27 mouse cellular contexts compared by ENCODE assay signal in genomic region chr13:54808067-54808466, GRCm38 (mm10). TPM values are rescaled to one million over a fixed set of nuclear protein-coding genes. Genes with fewer than 3 reads are reported as not detected.
A peak's percentile ranks its signal among the peaks of the same experiment; 100 is the strongest.
DNase-seq lines count a peak whose midpoint lies in the region; ATAC-seq and TF ChIP-seq lines count a peak whose summit lies in the region.
"Had no signal": no experiment of that assay in that cellular context is flagged by ENCODE, and none has a peak within 500 bp of the region (broad histone marks: within the 10 kb centered on the region; RNA-seq: fewer than 3 reads in every experiment).

No protein-coding gene starts in this region.

- H3K4me1 ChIP-seq in CH12.LX (ENCODE audit: control insufficient read depth in 1 of 2, insufficient read depth in 2 of 2), result no peaks in the 10 kb centered on the region
- H3K4me1 ChIP-seq: embryonic facial prominence, embryonic 12.5 days; forebrain, embryonic 15.5 days had no signal

- intact Hi-C loops in left cerebral cortex, adult 2 months (cut with DNase I), result loop anchor here (2.0 kb wide), 2 partner anchors 71 to 143 kb away; no protein-coding TSS in a partner anchor
- intact Hi-C loops in left cerebral cortex, postnatal 14 days (cut with DNase I), result loop anchor here (5.0 kb wide), 2 partner anchors 74 to 129 kb away; no protein-coding TSS in a partner anchor

- ATAC-seq in frontal cortex, adult (ENCODE audit: low TSS enrichment), result peak; percentile 51; the same call in 1 of the 2 replicates
- ATAC-seq: CD4-positive, CD25-positive, alpha-beta regulatory T cell, adult 4 months; forebrain, embryonic 13.5 days; forebrain, embryonic 15.5 days had no signal

- dilution Hi-C loops in CH12.LX (cut with MboI; ENCODE audit: extremely low pct_ligation_motif_present, extremely low pct_unique_long_range_greater_than_20kb, low sequenced_read_pairs), result no loop called here

- H3K27me3 ChIP-seq in CH12.LX (replicated peaks), result peaks cover 64% of the 10 kb centered on the region
- H3K27me3 ChIP-seq: forebrain, embryonic 15.5 days had no signal

- no peak for TF ChIP-seq CTCF in left cerebral cortex, adult 2 months (IDR thresholded peaks at IDR 0.05)
- TF ChIP-seq CTCF in CH12.LX (conservative IDR thresholded peaks at IDR 0.05 in 1 of 2, IDR thresholded peaks at IDR 0.05 in 1 of 2; ENCODE audit: low read depth in 2 of 2, low read length in 2 of 2), result no peak

- no peak overlapping the region for H3K9ac ChIP-seq in CH12.LX (ENCODE audit: insufficient read depth, low read depth)
- H3K9ac ChIP-seq: embryonic facial prominence, embryonic 12.5 days; forebrain, embryonic 13.5 days; forebrain, embryonic 15.5 days had no signal

- no peak for DNase-seq in frontal cortex, postnatal 14 days (ENCODE audit: low spot score in 2 of 2)
- no peak for DNase-seq in left cerebral cortex, adult 2 months (ENCODE audit: extremely low spot score in 1 of 2, low spot score in 2 of 2)
- DNase-seq in left cerebral cortex, postnatal 14 days (ENCODE audit: low spot score in 2 of 2), result no peak
- no peak for DNase-seq in CH12.LX (ENCODE audit: extremely low read depth)
- peak; percentile 39 for DNase-seq in telencephalon, adult 2 months (ENCODE audit: low read depth, low spot score)
- DNase-seq in heart, adult 9 months (ENCODE audit: low spot score in 2 of 2), result no peak
- DNase-seq: adrenal gland, adult 2 months; adrenal gland, postnatal 10 days; adrenal gland, postnatal 25 days; B cell, adult 2 months; cerebellum, adult 11-12 months; cerebellum, adult 2 months; cerebellum, adult 9-10 months; cerebellum, postnatal 10 days; cerebellum, postnatal 25 days had no signal

- H3K36me3 ChIP-seq in CH12.LX (replicated peaks in 1 of 2; ENCODE audit: control insufficient read depth in 1 of 2, insufficient read depth in 1 of 2, low read length in 1 of 2), result no peaks in the 10 kb centered on the region
- H3K36me3 ChIP-seq: embryonic facial prominence, embryonic 10.5 days; embryonic facial prominence, embryonic 12.5 days; forebrain, embryonic 15.5 days had no signal

- peak overlapping the region; percentile 12; the same call in 1 of the 2 replicates for H3K27ac ChIP-seq in left cerebral cortex, adult 2 months
- H3K27ac ChIP-seq in CH12.LX (ENCODE audit: insufficient read depth, low read depth), result no peak overlapping the region
- H3K27ac ChIP-seq: embryonic facial prominence, embryonic 10.5 days; embryonic facial prominence, embryonic 12.5 days; forebrain, embryonic 13.5 days; forebrain, embryonic 15.5 days had no signal

- no peak overlapping the region for H3K4me2 ChIP-seq in CH12.LX (ENCODE audit: insufficient read depth, low read depth, poor library complexity, severe bottlenecking)
- H3K4me2 ChIP-seq: embryonic facial prominence, embryonic 12.5 days; forebrain, embryonic 13.5 days; forebrain, embryonic 15.5 days had no signal

- no peak overlapping the region for H3K4me3 ChIP-seq in left cerebral cortex, adult 2 months
- H3K4me3 ChIP-seq in CH12.LX (replicated peaks in 1 of 3; ENCODE audit: low read depth in 2 of 3, low read length in 2 of 3, poor library complexity in 1 of 3), result no peak overlapping the region
- H3K4me3 ChIP-seq: embryonic facial prominence, embryonic 10.5 days; embryonic facial prominence, embryonic 12.5 days; forebrain, embryonic 13.5 days; forebrain, embryonic 15.5 days had no signal

- H3K9me3 ChIP-seq in CH12.LX (replicated peaks; ENCODE audit: low read length), result peaks cover 3% of the 10 kb centered on the region
- H3K9me3 ChIP-seq: embryonic facial prominence, embryonic 10.5 days; embryonic facial prominence, embryonic 12.5 days; forebrain, embryonic 13.5 days; forebrain, embryonic 15.5 days had no signal

- no peaks in the 10 kb centered on the region for H3K79me2 ChIP-seq in CH12.LX (replicated peaks; ENCODE audit: control insufficient read depth, extremely low read depth, insufficient read depth, poor library complexity, severe bottlenecking)

- TF ChIP-seq EP300 in CH12.LX (IDR thresholded peaks at IDR 0.05; ENCODE audit: low read length), result no peak

- no peak for TF ChIP-seq RAD21 in CH12.LX (IDR thresholded peaks at IDR 0.05; ENCODE audit: low read depth, low read length)

- no peak for TF ChIP-seq POLR2A in CH12.LX (IDR thresholded peaks at IDR 0.05; ENCODE audit: low read depth, low read length)

- in situ Hi-C loops in CH12.LX (cut with MboI; ENCODE audit: low pct_ligation_motif_present, low pct_unique_long_range_greater_than_20kb, low sequenced_read_pairs), result loop anchor here (5.0 kb wide), 1 partner anchor 149 kb away; no protein-coding TSS in a partner anchor

TF ChIP-seq in CH12.LX, 34 proteins besides CTCF, POLR2A, EP300 and RAD21:
- TF ChIP-seq NRF1 (IDR thresholded peaks at IDR 0.05; ENCODE audit: low read depth, low read length) (peak; percentile 39; the same call in 1 of the 2 replicates), NELFE (IDR thresholded peaks at IDR 0.05; ENCODE audit: low read depth, low read length) (no peak)

RNA-seq across cellular contexts. Expression of gene Tspan17, which starts 18.9 kb away (rescaled TPM):
- 10 to 100 TPM; 91.7 to 95.3 TPM for total RNA-seq in left cerebral cortex, adult 2 months (2021)
- total RNA-seq in left cerebral cortex, postnatal 14 days (2021), result 10 to 100 TPM; 58.2 to 63.1 TPM
- total RNA-seq in CH12.LX (2012; rRNA removed) (0.63 and 0.68 TPM in 2 replicates), CH12.LX (2014; rRNA removed) (0.19 TPM in 1 of 2 replicates, not detected in the other)
- polyA plus RNA-seq in CH12.LX (2012; ENCODE audit: insufficient read length, low read depth), result 0.61 and 0.91 TPM in 2 replicates

RNA-seq across cellular contexts. Expression of gene Eif4e1b, which starts 24.3 kb away (rescaled TPM):
- not detected for total RNA-seq in left cerebral cortex, adult 2 months (2021)
- not detected for total RNA-seq in left cerebral cortex, postnatal 14 days (2021)
- total RNA-seq in CH12.LX (2012; rRNA removed) (not detected in 2 replicates), CH12.LX (2014; rRNA removed) (not detected in 2 replicates)
- polyA plus RNA-seq in CH12.LX (2012; ENCODE audit: insufficient read length, low read depth), result not detected in 2 replicates
- total RNA-seq: adrenal gland, adult 2 months; adrenal gland, postnatal 25 days; adrenal gland, postnatal 4 days; MEL had no signal
- polyA plus RNA-seq: adrenal gland, adult 2 months; CD4-positive, CD25-positive, alpha-beta regulatory T cell, adult 4 months; cerebellum, adult 2 months; cortical plate, adult 2 months; embryonic facial prominence, embryonic 10.5 days; embryonic facial prominence, embryonic 12.5 days; embryonic facial prominence, embryonic 14.5 days; forebrain, embryonic 11.5 days; forebrain, embryonic 13.5 days; forebrain, embryonic 15.5 days had no signal

RNA-seq across cellular contexts. Expression of gene Sncb, which starts 41.7 kb away (rescaled TPM):
- 100 to 1,000 TPM; 869 to 881 TPM for total RNA-seq in left cerebral cortex, adult 2 months (2021)
- 100 to 1,000 TPM; 873 to 922 TPM for total RNA-seq in left cerebral cortex, postnatal 14 days (2021)
- total RNA-seq in CH12.LX (2012; rRNA removed), result not detected in 2 replicates
- total RNA-seq in CH12.LX (2014; rRNA removed), result not detected in 2 replicates
- polyA plus RNA-seq in CH12.LX (2012; ENCODE audit: insufficient read length, low read depth), result not detected in 2 replicates
- total RNA-seq: ES-E14, MEL had no signal

RNA-seq across cellular contexts. Expression of gene Gprin1, which starts 58.4 kb away (rescaled TPM):
- 100 to 1,000 TPM; 128 to 130 TPM for total RNA-seq in left cerebral cortex, adult 2 months (2021)
- total RNA-seq in left cerebral cortex, postnatal 14 days (2021), result 100 to 1,000 TPM; 151 to 168 TPM
- total RNA-seq in CH12.LX (2012; rRNA removed) (not detected in 2 replicates), CH12.LX (2014; rRNA removed) (not detected in 2 replicates)
- polyA plus RNA-seq in CH12.LX (2012; ENCODE audit: insufficient read length, low read depth), result not detected in 2 replicates
- total RNA-seq: MEL had no signal
- polyA plus RNA-seq: CD4-positive, CD25-positive, alpha-beta regulatory T cell, adult 4 months had no signal

Comparison
In these comparisons a context has a peak if more than half of its experiments do, and no peak if none do; other contexts are left out.
1. RNA of gene Tspan17, which starts 18.9 kb away (total RNA-seq): 91.7 to 95.3 TPM in left cerebral cortex, adult 2 months and 58.2 to 63.1 TPM in left cerebral cortex, postnatal 14 days; 0.19 to 0.68 TPM in CH12.LX; every median in the first group is over 10 times any median in the second.
2. RNA of gene Sncb, which starts 41.7 kb away (total RNA-seq): 873 to 922 TPM in left cerebral cortex, postnatal 14 days and 869 to 881 TPM in left cerebral cortex, adult 2 months; not detected in CH12.LX; every median in the first group is over 100 times any median in the second.